Mouse (Mus musculus) cortical plate, adult 2 months (tissue): ENCODE measurements around the gene Paox. TPM values are rescaled to one million over a fixed set of nuclear protein-coding genes. Genes with fewer than 3 reads are reported as not detected.

Source experiments
- H3K27ac ChIP-seq: fragments of 200-500 bp; 2 replicates; pipeline ENCODE4 v1.5.1; 2012; ENCODE audit warnings: low read length, control low read depth, inconsistent platforms; ENCODE audit not compliant: insufficient read depth
- H3K4me1 ChIP-seq: fragments of 200-500 bp; 2 replicates; pipeline ENCODE4 v1.6.1; 2011; ENCODE audit warnings: low read length; ENCODE audit not compliant: control insufficient read depth, insufficient read depth
- H3K4me3 ChIP-seq: fragments of 200-500 bp; 2 replicates; pipeline ENCODE4 v1.5.1; 2011; ENCODE audit warnings: mild to moderate bottlenecking, low read length, control low read depth; ENCODE audit not compliant: insufficient read depth
- CTCF ChIP-seq: fragments of 200-500 bp; IDR thresholded peaks from 2 replicates; pipeline ENCODE4 v1.5.1; 2011; ENCODE audit warnings: mild to moderate bottlenecking, control low read depth, low read length; ENCODE audit not compliant: insufficient read depth; ENCODE audit errors: extremely low read depth
- POLR2A ChIP-seq: fragments of 200-500 bp; IDR thresholded peaks from 2 replicates; pipeline ENCODE4 v1.6.1; 2011; ENCODE audit warnings: mild to moderate bottlenecking, low read length, control low read depth; ENCODE audit not compliant: insufficient read depth; ENCODE audit errors: extremely low read depth
- polyA plus RNA-seq: library from polyadenylated mRNA; depleted of rRNA; stranded (reverse); fragments of >200 nt; gene quantifications from 2 replicates; pipeline ENCODE4 v1.2.3, GENCODE M21; 2012

Paox gene
- polyA plus RNA-seq, 1 experiment = 4.8 TPM

DNA sequence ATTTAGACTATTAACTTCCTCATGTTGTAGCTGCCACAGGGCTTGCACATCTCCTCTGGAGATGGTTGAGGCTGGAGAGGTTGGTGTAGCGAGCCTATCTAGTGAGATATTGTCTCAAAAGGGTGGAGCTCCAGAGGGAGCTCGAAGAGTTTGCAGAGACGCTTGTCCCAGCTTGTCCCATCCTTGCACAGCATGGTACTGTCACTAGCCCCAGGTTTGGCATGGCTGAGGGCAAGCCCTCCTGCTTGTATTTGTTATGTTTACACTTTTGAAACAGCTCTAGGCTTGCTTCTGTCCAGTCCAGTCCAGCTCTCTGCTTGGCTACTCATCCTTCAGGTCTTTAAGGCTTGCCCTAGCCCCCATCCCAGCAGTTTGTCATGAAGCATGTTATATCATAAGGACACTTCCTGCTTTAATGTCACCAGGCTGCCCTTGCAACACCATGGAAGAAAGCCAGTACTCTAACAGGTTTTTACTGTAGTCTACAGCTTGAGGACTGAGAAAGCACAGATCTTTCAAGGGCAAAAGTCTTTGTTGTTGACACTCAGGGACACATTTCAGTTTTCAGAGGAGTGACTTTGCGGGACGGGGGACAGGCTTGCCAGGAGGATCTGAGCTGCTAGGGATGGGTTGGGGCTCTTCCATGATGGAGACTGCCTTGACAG lies 19.6 kb downstream of the Paox start:
- TF ChIP-seq POLR2A = no peak
- TF ChIP-seq CTCF = no peak
- Histone ChIP-seq H3K27ac (no peak overlapping the region), H3K4me3 (no peak overlapping the region), H3K4me1 (peaks cover 2% of the 10 kb centered on the region; the same call in 1 of the 2 replicates)

DNA sequence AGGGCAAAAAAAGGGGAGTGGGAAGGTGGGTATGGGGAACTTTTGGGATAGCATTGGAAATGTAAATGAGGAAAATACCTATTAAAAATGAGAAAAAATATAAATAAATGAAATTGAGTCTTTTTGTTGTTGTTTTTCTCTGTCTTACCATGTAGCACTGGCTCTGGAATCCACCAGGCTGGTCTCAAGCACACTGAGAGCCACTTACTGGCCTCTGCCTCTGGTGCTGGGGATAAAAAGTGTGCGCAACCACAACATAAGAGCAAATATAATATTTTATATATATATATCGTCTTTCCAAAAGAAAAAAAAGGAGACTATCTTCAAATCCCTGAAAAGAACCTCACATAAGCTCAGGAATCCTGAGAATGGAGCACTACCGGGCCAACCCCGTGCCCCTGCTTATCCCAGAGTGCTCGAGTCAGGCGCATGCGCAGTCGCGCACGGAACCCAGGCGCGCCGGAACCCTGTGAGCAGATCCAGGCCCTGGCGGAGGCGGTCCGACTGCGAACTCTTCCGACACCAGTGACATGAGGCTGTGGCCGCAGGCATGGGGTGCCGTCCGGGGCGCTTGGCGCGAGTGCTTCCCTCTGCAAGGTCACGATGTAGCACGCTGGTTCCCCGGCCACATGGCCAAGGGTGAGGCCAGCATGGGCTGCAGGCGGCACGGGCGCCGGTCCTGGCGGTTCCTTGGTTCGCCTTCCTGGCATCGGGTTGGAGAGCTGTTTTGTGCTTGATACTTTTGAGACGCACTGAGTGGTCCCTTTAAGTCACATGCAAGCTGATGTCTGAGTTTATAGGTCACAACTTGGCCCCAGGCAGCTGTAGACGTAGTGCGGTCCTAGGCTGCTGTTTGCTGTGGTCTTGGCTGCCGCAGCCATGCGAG lies 21.8 kb downstream of the Paox start, which contains the start of gene Mtg1:
Gene Mtg1 (plus strand): TSS at position 430 of the 886 bp plus-strand sequence.
- TF ChIP-seq CTCF (no peak), POLR2A (peak; percentile 64)
- Histone ChIP-seq H3K4me1 (peaks cover 2% of the 10 kb centered on the region; the same call in 1 of the 2 replicates), H3K4me3 (peak within 1 kb of the TSS; percentile 60), H3K27ac (no peak within 1 kb of the TSS; the same call in 1 of the 2 replicates)

- Histone ChIP-seq H3K27ac (no peak overlapping the region), H3K4me1 (peaks cover 2% of the 10 kb centered on the region; the same call in 1 of the 2 replicates), H3K4me3 (peak overlapping the region; percentile 60)
- TF ChIP-seq POLR2A = no peak
- TF ChIP-seq CTCF = no peak
These were observed 22.4 kb downstream of the Paox start for GRCm38 (mm10) chr7:140138021-140138310.

GRCm38 (mm10) chr7:140141350-140141749 lies 25.8 kb downstream of the Paox start:
- TF ChIP-seq CTCF (peak; percentile 73), POLR2A (no peak)
- H3K27ac ChIP-seq = no peak overlapping the region
- no peak overlapping the region for H3K4me3 ChIP-seq
- peaks cover 2% of the 10 kb centered on the region; the same call in 1 of the 2 replicates for H3K4me1 ChIP-seq

- TF ChIP-seq CTCF (no peak), POLR2A (no peak)
- H3K4me3 ChIP-seq = no peak overlapping the region
- H3K4me1 ChIP-seq = no peaks in the 10 kb centered on the region
- no peak overlapping the region for H3K27ac ChIP-seq
These were observed 29.0 kb downstream of the Paox start for GRCm38 (mm10) chr7:140144550-140144949.

- Histone ChIP-seq H3K27ac (peak overlapping the region; percentile 14), H3K4me1 (peaks cover 3% of the 10 kb centered on the region), H3K4me3 (peak overlapping the region; percentile 82)
- TF ChIP-seq POLR2A (peak; percentile 11; the same call in 1 of the 2 replicates), CTCF (no peak)
These were observed 37.8 kb downstream of the Paox start for GRCm38 (mm10) chr7:140153383-140153782.

DNA sequence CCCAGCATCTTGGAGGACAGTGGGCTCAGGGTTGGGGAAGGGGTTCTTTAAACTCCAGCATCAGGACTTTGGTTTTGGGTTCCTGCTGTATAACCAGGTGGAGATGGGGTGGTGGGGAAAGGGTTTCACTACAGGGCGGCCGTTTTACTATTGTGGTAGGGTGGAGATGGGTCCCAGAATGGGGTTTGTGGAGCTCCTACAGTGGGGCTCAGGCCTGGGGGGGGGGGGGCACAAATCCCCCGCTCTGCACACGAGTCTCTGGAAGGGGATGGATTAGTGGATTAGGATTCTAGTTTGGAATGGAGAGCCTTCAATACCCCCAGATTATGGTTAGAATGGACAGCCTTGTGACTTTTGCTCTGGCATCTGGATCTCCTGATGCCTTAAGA lies 38.2 kb downstream of the Paox start:
- peaks cover 3% of the 10 kb centered on the region for H3K4me1 ChIP-seq
- peak overlapping the region; percentile 82 for H3K4me3 ChIP-seq
- TF ChIP-seq POLR2A (no peak), CTCF (no peak)
- peak overlapping the region; percentile 33 for H3K27ac ChIP-seq

DNA sequence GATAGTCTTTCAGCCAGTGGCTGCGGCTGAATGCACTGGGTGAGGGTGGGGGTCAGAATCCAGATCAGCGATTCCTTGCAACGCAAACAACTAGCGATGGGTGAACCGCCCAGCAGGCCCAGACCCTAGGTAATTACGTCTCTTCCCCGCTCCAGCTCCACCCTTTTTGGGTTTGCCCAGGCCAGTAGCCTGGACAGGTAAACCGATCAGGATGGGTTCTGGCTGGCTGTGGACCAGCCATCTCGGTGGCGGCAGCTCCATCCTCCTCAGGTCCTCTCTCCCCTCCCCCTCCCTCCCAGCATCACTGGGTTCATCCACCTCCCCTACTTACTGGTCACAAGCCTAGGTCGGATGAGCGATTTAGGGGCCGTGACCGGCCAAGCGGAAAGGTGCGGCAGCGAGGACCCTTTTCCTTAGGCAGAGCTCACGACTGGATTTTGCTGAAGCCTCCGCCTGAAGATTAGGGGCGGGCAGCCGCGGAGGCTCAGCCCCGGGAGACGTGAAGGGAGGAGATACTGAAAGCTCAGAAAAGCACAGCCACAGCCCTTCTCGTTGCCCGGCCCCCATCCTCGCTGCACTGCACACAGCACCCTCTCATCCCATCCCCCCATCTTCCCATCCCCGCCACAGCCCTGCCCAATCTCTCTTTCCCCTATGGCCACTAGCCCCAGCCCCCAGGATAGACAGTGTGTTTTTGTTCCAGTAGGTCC lies 38.8 kb downstream of the Paox start, which contains the start of gene Sprn:
Gene Sprn (minus strand): TSS at position 660 of the 710 bp plus-strand sequence.
- TF ChIP-seq POLR2A = peak; percentile 87
- TF ChIP-seq CTCF = no peak
- H3K4me1 ChIP-seq = peaks cover 3% of the 10 kb centered on the region
- peak within 1 kb of the TSS; percentile 89 for H3K27ac ChIP-seq
- peak within 1 kb of the TSS; percentile 82 for H3K4me3 ChIP-seq

- Histone ChIP-seq H3K4me3 (no peak overlapping the region), H3K4me1 (no peaks in the 10 kb centered on the region), H3K27ac (no peak overlapping the region)
- TF ChIP-seq CTCF (no peak), POLR2A (no peak)
These were observed 44.8 kb downstream of the Paox start for GRCm38 (mm10) chr7:140160363-140160762.
